Mouse (Mus musculus) spleen, adult 2 months (tissue): ENCODE measurements around the gene Zfp423.

ENCODE experiments used
- CTCF ChIP-seq: fragments of 200-500 bp; IDR thresholded peaks from 2 replicates; pipeline ENCODE4 v1.5.1; 2011; ENCODE audit warnings: mild to moderate bottlenecking, inconsistent platforms; ENCODE audit not compliant: insufficient read depth, insufficient read length, insufficient replicate concordance; ENCODE audit errors: extremely low read depth
- POLR2A ChIP-seq: fragments of 200-500 bp; IDR thresholded peaks from 2 replicates; pipeline ENCODE4 v1.6.1; 2011; ENCODE audit warnings: low read depth, low read length, inconsistent platforms

- TF ChIP-seq CTCF (no peak), POLR2A (no peak)
Observed at GRCm38 (mm10) chr8:87664217-87664509, 295.2 kb downstream of the Zfp423 start.
